Mouse (Mus musculus) T-helper 2 cell (primary cell): ENCODE data around the gene Tas2r107.
"Not testable (repeated sequence)": the region's sequence is repeated elsewhere in the genome, so short reads cannot be mapped to it uniquely, and the experiment has no call there.

Experiments used
- in situ Hi-C: fragments of 300-600 bp; cut with MboI, MseI; formaldehyde crosslinking; loops from one replicate; pipeline ENCODE4 v1.15.1; 2025; ENCODE audit warnings: high pct_unique_total_duplicates

Tas2r107 gene

GRCm38 (mm10) chr6:131660049-131660448 lies at the start of gene Tas2r107:
Gene Tas2r107, minus strand, starts transcription at chr6:131660149.
- in situ Hi-C loops = no loop called here

- in situ Hi-C loops = no loop called here
Measured at GRCm38 (mm10) chr6:131689963-131690362, 30.0 kb upstream of the Tas2r107 start, which contains the start of gene Tas2r114. Gene Tas2r114, minus strand, starts transcription at chr6:131690063.

- in situ Hi-C loops = no loop called here
Measured at GRCm38 (mm10) chr6:131687395-131687794, 27.4 kb upstream of the Tas2r107 start, which contains the start of gene Tas2r105. Gene Tas2r105, minus strand, starts transcription at chr6:131687495.

GRCm38 (mm10) chr6:131685644-131686043 lies 25.7 kb upstream of the Tas2r107 start, which contains the start of gene Tas2r104:
Gene Tas2r104, minus strand, starts transcription at chr6:131685744.
- in situ Hi-C loops = no loop called here

GRCm38 (mm10) chr6:131678786-131679185 lies 18.8 kb upstream of the Tas2r107 start, which contains the start of gene Tas2r106:
Gene Tas2r106, minus strand, starts transcription at chr6:131678886.
- in situ Hi-C loops = no loop called here

- in situ Hi-C loops = no loop called here
Measured at GRCm38 (mm10) chr6:131630812-131631211, 29.1 kb downstream of the Tas2r107 start, which contains the start of gene Tas2r130. Gene Tas2r130, minus strand, starts transcription at chr6:131630912.

GRCm38 (mm10) chr6:131609956-131610355 lies 50.0 kb downstream of the Tas2r107 start:
- in situ Hi-C loops = not testable (repeated sequence)
